In the genomic region with DNA sequence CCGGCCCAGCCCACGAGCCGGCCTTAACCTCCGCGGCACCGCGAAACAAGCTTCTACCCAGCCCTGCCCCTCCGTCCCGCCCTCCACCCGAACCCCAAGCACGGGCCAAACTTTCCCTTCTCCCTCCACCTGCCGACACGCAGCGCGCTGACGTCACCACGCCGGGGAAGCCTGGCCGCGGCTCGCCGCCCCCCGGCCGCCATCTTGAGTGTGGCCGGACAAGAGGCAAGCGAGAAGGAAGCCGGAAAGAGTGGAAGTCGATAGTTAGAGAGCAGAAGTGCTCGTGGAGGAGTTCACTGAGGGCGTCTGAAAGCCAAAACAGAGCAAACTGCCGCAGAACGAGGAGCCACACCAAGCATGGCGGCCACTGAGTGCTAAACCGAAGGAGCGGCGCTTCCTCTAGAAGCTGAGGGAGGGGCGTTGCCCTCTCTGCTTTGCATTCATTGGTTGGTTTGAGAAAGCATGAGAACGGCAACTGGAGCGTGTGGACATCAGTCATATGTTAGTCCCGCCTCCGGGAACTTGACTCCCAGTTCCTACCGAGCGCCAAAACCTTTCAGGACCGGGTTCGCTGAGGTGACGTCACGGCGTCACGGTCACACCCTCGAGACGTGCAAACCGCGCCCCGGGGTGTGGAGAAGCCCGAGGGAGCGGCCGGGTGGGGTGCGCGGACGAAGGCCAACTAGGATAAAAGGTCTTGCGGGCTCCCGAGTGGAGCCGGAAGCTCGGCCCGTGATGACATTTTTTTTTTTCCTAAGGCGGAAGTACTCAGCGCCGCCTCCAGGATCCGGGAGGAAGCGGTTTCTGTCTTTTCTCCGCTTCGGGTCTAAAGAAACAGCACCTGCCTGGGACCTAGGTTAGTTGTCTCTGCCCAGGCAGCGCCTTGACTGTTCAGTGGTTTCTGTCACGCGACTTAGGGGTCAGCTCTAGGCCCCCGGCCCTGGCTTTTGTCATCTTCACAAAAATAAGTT, we compare ENCODE assay signal across 8 mouse cellular contexts. TPM values are rescaled to one million over a fixed set of nuclear protein-coding genes. Genes with fewer than 3 reads are reported as not detected.
A peak's percentile ranks its signal among the peaks of the same experiment; 100 is the strongest.
DNase-seq lines count a peak whose midpoint lies in the region; ATAC-seq and TF ChIP-seq lines count a peak whose summit lies in the region.

A gene (minus strand): TSS at position 139 of the 971 bp plus-strand sequence.

- no peaks in the 10 kb centered on the region for H3K9me3 ChIP-seq in kidney, embryonic 14.5 days (ENCODE audit: control insufficient read depth, low read length)
- H3K9me3 ChIP-seq in limb, embryonic 15.5 days: no peaks in the 10 kb centered on the region

- H3K4me3 ChIP-seq in bone marrow macrophage, adult 2 months (ENCODE audit: insufficient read depth, low read length): peak within 1 kb of the TSS; percentile 76
- H3K4me3 ChIP-seq in embryonic fibroblast, embryonic 13.5 days (ENCODE audit: insufficient read depth, low read length): peak within 1 kb of the TSS; percentile 87
- H3K4me3 ChIP-seq in kidney, embryonic 14.5 days (ENCODE audit: low read length): peak within 1 kb of the TSS; percentile 91
- peak within 1 kb of the TSS; percentile 99 for H3K4me3 ChIP-seq in limb, embryonic 15.5 days

- peak within 1 kb of the TSS; percentile 95 for H3K4me2 ChIP-seq in kidney, embryonic 14.5 days (replicated peaks; ENCODE audit: low read depth, low read length)
- H3K4me2 ChIP-seq in limb, embryonic 15.5 days: peak within 1 kb of the TSS; percentile 97

- no peaks in the 10 kb centered on the region for H3K36me3 ChIP-seq in kidney, embryonic 14.5 days (ENCODE audit: control insufficient read depth, insufficient read depth, low read length)
- no peaks in the 10 kb centered on the region for H3K36me3 ChIP-seq in limb, embryonic 15.5 days

- peak; percentile 100 for DNase-seq in A20 (ENCODE audit: low read depth, low spot score)
- DNase-seq in heart, adult 9 months (ENCODE audit: low spot score in 2 of 2): peak; percentile 100
- DNase-seq in monocyte, adult 2 months (ENCODE audit: low read depth in 1 of 2, low spot score in 2 of 2): peak; percentile 98 to 99
- DNase-seq in spleen, postnatal 36 days (ENCODE audit: low spot score in 2 of 2): peak; percentile 99

- H3K9ac ChIP-seq in kidney, embryonic 14.5 days (ENCODE audit: low read depth, low read length): peak within 1 kb of the TSS; percentile 86
- H3K9ac ChIP-seq in limb, embryonic 15.5 days: peak within 1 kb of the TSS; percentile 81

- no peak for TF ChIP-seq CTCF in bone marrow macrophage, adult 2 months (IDR thresholded peaks at IDR 0.05; ENCODE audit: low read depth, low read length)
- TF ChIP-seq CTCF in embryonic fibroblast, embryonic 13.5 days (IDR thresholded peaks at IDR 0.05; ENCODE audit: borderline replicate concordance, insufficient read depth, low read length): no peak

- TF ChIP-seq POLR2A in bone marrow macrophage, adult 2 months (IDR thresholded peaks at IDR 0.05; ENCODE audit: borderline replicate concordance, low read depth, low read length): peak; percentile 7; the same call in 1 of the 2 replicates
- TF ChIP-seq POLR2A in embryonic fibroblast, embryonic 13.5 days (IDR thresholded peaks at IDR 0.05; ENCODE audit: low read depth, low read length): peak; percentile 79

- peak within 1 kb of the TSS; percentile 92 for H3K27ac ChIP-seq in bone marrow macrophage, adult 2 months (ENCODE audit: insufficient read depth, low read depth, low read length)
- peak within 1 kb of the TSS; percentile 72 for H3K27ac ChIP-seq in embryonic fibroblast, embryonic 13.5 days (ENCODE audit: insufficient read depth, low read length)
- peak within 1 kb of the TSS; percentile 93 for H3K27ac ChIP-seq in kidney, embryonic 14.5 days (ENCODE audit: low read depth, low read length)
- peak within 1 kb of the TSS; percentile 92 for H3K27ac ChIP-seq in limb, embryonic 15.5 days

- under 1% methylated on average over 76 of the region's 76 CpGs for WGBS in kidney, embryonic 14.5 days
- WGBS in limb, embryonic 15.5 days: 0% methylated on average over 76 of the region's 76 CpGs

- H3K27me3 ChIP-seq in kidney, embryonic 14.5 days (ENCODE audit: control insufficient read depth, insufficient read depth, low read length): no peaks in the 10 kb centered on the region
- no peaks in the 10 kb centered on the region for H3K27me3 ChIP-seq in limb, embryonic 15.5 days

- H3K4me1 ChIP-seq in bone marrow macrophage, adult 2 months (ENCODE audit: control insufficient read depth, insufficient read depth, low read length): peaks cover 19% of the 10 kb centered on the region
- H3K4me1 ChIP-seq in embryonic fibroblast, embryonic 13.5 days (ENCODE audit: control insufficient read depth, insufficient read depth, low read length): peaks cover 11% of the 10 kb centered on the region
- peaks cover 11% of the 10 kb centered on the region for H3K4me1 ChIP-seq in kidney, embryonic 14.5 days (ENCODE audit: control insufficient read depth, insufficient read depth, low read length)
- H3K4me1 ChIP-seq in limb, embryonic 15.5 days: peaks cover 18% of the 10 kb centered on the region; the same call in 1 of the 2 replicates

- ATAC-seq in kidney, embryonic 14.5 days (ENCODE audit: low FRiP score, low TSS enrichment): peak; percentile 97
- ATAC-seq in limb, embryonic 15.5 days (ENCODE audit: insufficient number of reproducible peaks, low FRiP score, low TSS enrichment, low read depth): peak; percentile 98

RNA-seq across cellular contexts. Expression of the gene that starts here (rescaled TPM):
- polyA plus RNA-seq in bone marrow macrophage, adult 2 months (2012; ENCODE audit: insufficient read depth, insufficient read length, missing spikeins): 27.8 and 29.2 TPM in 2 replicates
- 53.8 and 56.0 TPM in 2 replicates for polyA plus RNA-seq in embryonic fibroblast, embryonic 13.5 days (2011; ENCODE audit: insufficient read length, low read depth, missing spikeins)
- polyA plus RNA-seq in kidney, embryonic 14.5 days (2014; fragmentation: Nextera tagmentation; extraction: Ambion mirVana): 11.9 and 18.9 TPM in 2 replicates
- polyA plus RNA-seq in limb, embryonic 15.5 days (2015; fragmentation: Nextera tagmentation; extraction: Ambion mirVana): 9.4 and 11.5 TPM in 2 replicates

Comparison
In these comparisons a context has a peak if more than half of its experiments do, and no peak if none do; other contexts are left out.
1. Peak in every context shown above with its lines: DNase-seq, ATAC-seq, H3K4me3 ChIP-seq and H3K27ac ChIP-seq.